Mouse (Mus musculus) neural tube, embryonic 11.5 days (tissue): ENCODE measurements around the gene Nras. TPM values are rescaled to one million over a fixed set of nuclear protein-coding genes. Genes with fewer than 3 reads are reported as not detected.

Experiments used
- ATAC-seq: fragments of 200-750 bp; cut with Nextera tagmentation; 2 replicates; pipeline ENCODE4 v1.8.0; 2017; ENCODE audit warnings: moderate number of reproducible peaks, mild to moderate bottlenecking, moderate TSS enrichment, moderate library complexity; ENCODE audit not compliant: insufficient read depth, low FRiP score, low TSS enrichment
- DNase-seq: peaks from one replicate; pipeline ENCODE4 v3.0.0-alpha.2; 2015; ENCODE audit warnings: low spot score
- H3K27ac ChIP-seq: fragments of 300-500 bp; sonication (generic); 2 replicates; pipeline ENCODE4 v1.5.1; 2014; ENCODE audit warnings: low read depth, mild to moderate bottlenecking, low read length
- H3K27me3 ChIP-seq: fragments of 300-500 bp; sonication (generic); 2 replicates; pipeline ENCODE4 v1.6.1; 2014; ENCODE audit warnings: mild to moderate bottlenecking, low read length, mixed read lengths; ENCODE audit not compliant: control insufficient read depth, insufficient read depth
- H3K36me3 ChIP-seq: fragments of 300-500 bp; sonication (generic); 2 replicates; pipeline ENCODE4 v1.6.1; 2014; ENCODE audit warnings: mild to moderate bottlenecking, low read length, moderate library complexity, mixed read lengths; ENCODE audit not compliant: control insufficient read depth, insufficient read depth
- H3K4me1 ChIP-seq: fragments of 300-500 bp; sonication (generic); 2 replicates; pipeline ENCODE4 v1.6.1; 2014; ENCODE audit warnings: low read length, mixed read lengths; ENCODE audit not compliant: control insufficient read depth, insufficient read depth
- H3K4me2 ChIP-seq: fragments of 300-500 bp; sonication (generic); 2 replicates; pipeline ENCODE4 v1.6.1; 2014; ENCODE audit warnings: low read depth, mild to moderate bottlenecking, moderate library complexity
- H3K4me3 ChIP-seq: fragments of 300-500 bp; sonication (generic); 2 replicates; pipeline ENCODE4 v1.5.1; 2014; ENCODE audit warnings: low read depth, low read length
- H3K9ac ChIP-seq: fragments of 300-500 bp; sonication (generic); 2 replicates; pipeline ENCODE4 v1.6.1; 2014; ENCODE audit warnings: mild to moderate bottlenecking, low read length
- H3K9me3 ChIP-seq: fragments of 300-500 bp; sonication (generic); 2 replicates; pipeline ENCODE4 v1.6.1; 2016; ENCODE audit warnings: low read length; ENCODE audit not compliant: control insufficient read depth
- WGBS: fragments of 180-500 bp; shearing (Covaris S2); extraction: QIAGEN DNeasy Blood & Tissue Kit; methylation state at CpG from one replicate; pipeline ENCODE4 v1.1.7; 2014; 5-methylcytosine and 5-hydroxymethylcytosine counted together
- polyA plus RNA-seq: library from polyadenylated mRNA; unstranded; fragments of >200 nt; fragmentation: Nextera tagmentation; extraction: Ambion mirVana; gene quantifications from 2 replicates; pipeline ENCODE4 v1.2.1, GENCODE M21; 2014

The Nras gene
- polyA plus RNA-seq, 1 experiment from 2014 or later = 152 TPM

DNA sequence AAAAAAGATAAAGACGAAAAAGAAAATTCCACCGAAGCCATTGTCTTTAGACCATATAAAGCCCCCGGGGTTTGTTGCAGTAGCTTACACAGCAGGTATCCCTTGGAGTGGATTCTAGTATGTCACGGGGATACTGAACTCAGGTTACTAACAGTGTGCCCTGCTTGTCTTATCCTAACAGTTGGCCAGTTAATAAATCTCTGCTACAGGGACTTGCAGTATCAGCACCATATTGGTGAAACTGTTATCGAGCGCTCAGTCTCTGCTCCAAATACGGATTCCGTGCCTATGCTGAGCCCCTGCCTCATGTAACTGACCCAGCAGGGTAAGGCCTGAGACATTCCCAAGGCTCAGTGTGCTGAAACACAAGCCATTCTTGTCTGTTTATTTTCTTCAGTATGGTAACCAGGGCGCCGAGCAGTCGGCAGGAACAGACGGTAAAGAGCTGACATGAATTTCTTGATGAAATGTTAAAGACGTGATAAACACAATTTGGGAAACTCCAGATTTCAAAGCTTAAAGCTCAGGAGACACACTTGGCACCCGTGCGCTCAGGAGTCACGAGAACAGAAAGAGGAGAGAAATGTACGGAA, 23.9 kb downstream of the Nras start:
- DNase-seq = no peak
- 88% methylated on average over 17 of the region's 17 CpGs for WGBS

DNA sequence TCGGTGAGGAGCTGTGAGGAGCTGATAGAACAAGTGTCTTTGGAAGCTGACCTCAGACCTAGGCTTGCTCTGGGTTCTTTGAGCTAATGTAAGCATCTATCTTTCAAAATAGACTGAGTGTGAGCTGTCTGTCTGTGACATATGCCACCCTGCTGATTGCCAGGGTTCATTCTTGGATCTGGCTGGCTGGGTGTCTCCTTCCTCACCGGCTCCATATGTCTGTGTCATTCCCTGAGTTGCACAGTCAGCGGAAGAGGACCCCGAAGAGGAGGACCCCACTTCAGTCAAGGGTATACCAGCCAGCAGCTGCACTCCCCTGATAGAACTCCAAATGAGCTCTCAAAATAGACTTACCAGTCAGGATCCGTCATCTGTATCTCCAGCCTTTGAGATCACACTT, 24.7 kb downstream of the Nras start:
- 93% methylated on average over 5 of the region's 5 CpGs for WGBS
- Histone ChIP-seq H3K27ac (no peak overlapping the region), H3K27me3 (no peaks in the 10 kb centered on the region), H3K4me1 (no peaks in the 10 kb centered on the region), H3K4me2 (no peak overlapping the region), H3K36me3 (no peaks in the 10 kb centered on the region), H3K9ac (no peak overlapping the region), H3K9me3 (no peaks in the 10 kb centered on the region), H3K4me3 (no peak overlapping the region)
- ATAC-seq = no peak
- no peak for DNase-seq

More for the DNA sequence above, 23.9 kb downstream of the Nras start:
- no peak overlapping the region for H3K4me3 ChIP-seq
- H3K4me2 ChIP-seq = no peak overlapping the region
- no peak overlapping the region for H3K27ac ChIP-seq
- no peak for ATAC-seq
- H3K27me3 ChIP-seq = no peaks in the 10 kb centered on the region
- no peaks in the 10 kb centered on the region for H3K36me3 ChIP-seq
- H3K4me1 ChIP-seq = no peaks in the 10 kb centered on the region
- H3K9ac ChIP-seq = no peak overlapping the region
- H3K9me3 ChIP-seq = no peaks in the 10 kb centered on the region

DNA sequence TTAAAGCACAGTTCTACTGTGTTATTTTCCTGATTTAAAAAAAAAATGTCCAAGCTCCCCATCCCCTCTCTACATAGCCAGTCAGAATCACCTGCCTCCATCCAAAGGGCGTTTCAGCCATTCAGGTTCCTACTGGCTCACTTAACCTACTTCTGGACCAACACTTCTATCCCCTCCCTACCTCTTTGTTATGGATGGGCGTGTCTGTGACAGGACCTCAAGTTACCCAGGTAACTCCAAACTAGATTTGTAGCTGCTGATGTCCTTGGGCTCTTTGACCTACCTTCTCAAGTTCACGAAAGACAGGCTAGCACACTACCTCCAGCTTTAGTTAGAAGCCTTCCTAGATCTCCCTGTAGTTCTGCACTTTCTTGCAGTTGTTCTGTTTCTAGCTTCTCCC, 27.9 kb downstream of the Nras start:
- no peaks in the 10 kb centered on the region for H3K27me3 ChIP-seq
- ATAC-seq (no peak), DNase-seq (no peak)
- no peaks in the 10 kb centered on the region for H3K9me3 ChIP-seq
- H3K4me1 ChIP-seq = no peaks in the 10 kb centered on the region
- no peak overlapping the region for H3K9ac ChIP-seq
- no peaks in the 10 kb centered on the region for H3K36me3 ChIP-seq
- no peak overlapping the region for H3K27ac ChIP-seq
- WGBS = 79% methylated on average over 3 of the region's 3 CpGs
- H3K4me3 ChIP-seq = no peak overlapping the region
- H3K4me2 ChIP-seq = no peak overlapping the region

DNA sequence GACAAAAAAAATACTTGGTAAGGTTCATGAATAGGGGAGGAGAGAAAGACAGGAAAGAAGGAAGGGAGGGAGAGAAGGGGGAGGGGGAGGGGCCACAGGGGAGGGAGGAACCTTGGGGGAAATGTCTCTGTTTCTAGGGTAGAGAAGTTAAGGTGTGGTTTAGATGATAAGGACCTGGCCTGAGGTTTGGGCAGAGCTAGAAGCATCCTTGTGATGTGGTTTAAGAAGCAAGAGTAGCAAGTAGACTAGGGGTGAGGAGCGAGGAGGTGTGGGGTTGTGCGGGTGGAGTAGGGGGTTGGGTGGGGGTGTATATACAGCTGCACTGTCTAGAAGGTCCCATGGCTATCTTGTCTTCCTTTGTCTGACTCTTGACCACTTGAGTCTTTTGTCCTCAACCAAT, 33.7 kb downstream of the Nras start:
- DNase-seq = no peak
- no peak overlapping the region for H3K27ac ChIP-seq
- H3K36me3 ChIP-seq = no peaks in the 10 kb centered on the region
- no peak overlapping the region for H3K9ac ChIP-seq
- no peak for ATAC-seq
- 95% methylated on average over 2 of the region's 2 CpGs for WGBS
- H3K4me2 ChIP-seq = no peak overlapping the region
- H3K4me1 ChIP-seq = no peaks in the 10 kb centered on the region
- no peaks in the 10 kb centered on the region for H3K9me3 ChIP-seq
- no peaks in the 10 kb centered on the region for H3K27me3 ChIP-seq
- H3K4me3 ChIP-seq = no peak overlapping the region

DNA sequence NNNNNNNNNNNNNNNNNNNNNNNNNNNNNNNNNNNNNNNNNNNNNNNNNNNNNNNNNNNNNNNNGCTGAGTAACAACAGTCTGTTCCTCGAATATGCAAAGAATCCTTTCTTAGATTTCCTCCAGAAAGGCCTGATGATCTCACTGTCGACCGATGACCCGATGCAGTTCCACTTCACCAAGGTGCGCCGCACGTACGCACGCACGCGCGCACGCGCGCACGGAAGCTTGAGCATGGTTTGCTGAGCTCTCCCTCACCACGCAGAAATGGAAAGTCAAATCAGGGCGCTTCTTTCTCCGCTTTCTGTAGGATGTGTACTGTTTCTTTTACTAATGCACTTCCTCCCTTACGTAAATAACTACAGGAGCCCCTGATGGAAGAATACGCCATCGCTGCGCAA, 40.6 kb downstream of the Nras start:
- 75% methylated on average over 23 of the region's 23 CpGs for WGBS
- no peak for ATAC-seq
- H3K4me3 ChIP-seq = no peak overlapping the region
- no peaks in the 10 kb centered on the region for H3K9me3 ChIP-seq
- H3K9ac ChIP-seq = no peak overlapping the region
- no peaks in the 10 kb centered on the region; the same call in 1 of the 2 replicates for H3K4me1 ChIP-seq
- H3K4me2 ChIP-seq = no peak overlapping the region
- peaks cover 14% of the 10 kb centered on the region for H3K27me3 ChIP-seq
- no peaks in the 10 kb centered on the region for H3K36me3 ChIP-seq
- DNase-seq = no peak
- no peak overlapping the region for H3K27ac ChIP-seq

DNA sequence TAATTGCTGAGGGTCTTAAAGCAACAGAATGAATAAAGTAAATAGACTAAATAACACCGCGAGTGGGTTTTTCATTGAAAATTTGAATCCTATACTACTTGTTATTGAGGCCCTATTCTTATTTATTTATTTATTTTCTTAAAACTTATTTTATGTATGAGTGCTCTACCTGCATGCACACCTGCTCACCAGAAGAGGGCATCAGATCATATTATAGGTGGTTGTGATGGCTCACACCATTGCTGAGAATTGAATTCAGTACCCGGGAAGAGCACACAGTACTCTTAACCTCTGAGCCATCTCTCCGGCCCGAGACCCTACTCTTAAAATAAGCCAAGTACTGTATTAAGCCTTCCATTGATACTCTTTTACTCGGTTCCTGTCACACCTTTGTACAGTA, 41.6 kb downstream of the Nras start:
- Histone ChIP-seq H3K27ac (no peak overlapping the region), H3K4me1 (no peaks in the 10 kb centered on the region; the same call in 1 of the 2 replicates), H3K27me3 (peaks cover 14% of the 10 kb centered on the region), H3K36me3 (no peaks in the 10 kb centered on the region), H3K9ac (no peak overlapping the region), H3K4me3 (no peak overlapping the region), H3K9me3 (no peaks in the 10 kb centered on the region), H3K4me2 (no peak overlapping the region)
- DNase-seq (no peak), ATAC-seq (no peak)
- 85% methylated on average over 6 of the region's 6 CpGs for WGBS

DNA sequence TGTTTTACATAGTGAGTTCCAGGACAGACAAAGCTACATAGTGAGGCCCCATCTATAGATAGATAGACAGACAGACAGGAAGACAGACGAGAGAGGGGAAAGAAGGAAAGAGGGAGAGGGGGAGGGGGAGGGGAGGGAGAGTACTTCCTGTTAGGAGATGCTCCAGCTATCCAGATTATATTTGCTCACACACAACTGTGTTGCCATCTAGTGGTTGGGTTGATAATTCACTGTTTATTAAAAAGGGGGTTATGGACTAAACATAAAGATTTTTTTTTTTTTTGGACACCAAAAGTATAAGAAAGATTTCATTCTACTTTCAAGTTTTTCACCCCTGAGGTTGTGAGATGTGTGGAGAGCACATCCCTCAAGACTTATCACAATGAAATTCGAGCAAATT, 42.6 kb downstream of the Nras start:
- H3K9ac ChIP-seq = no peak overlapping the region
- DNase-seq (no peak), ATAC-seq (no peak)
- peaks cover 14% of the 10 kb centered on the region for H3K27me3 ChIP-seq
- H3K27ac ChIP-seq = no peak overlapping the region
- no peaks in the 10 kb centered on the region; the same call in 1 of the 2 replicates for H3K4me1 ChIP-seq
- H3K36me3 ChIP-seq = no peaks in the 10 kb centered on the region
- no peak overlapping the region for H3K4me2 ChIP-seq
- H3K4me3 ChIP-seq = no peak overlapping the region
- H3K9me3 ChIP-seq = no peaks in the 10 kb centered on the region
- 57% methylated on average over 2 of the region's 2 CpGs for WGBS

DNA sequence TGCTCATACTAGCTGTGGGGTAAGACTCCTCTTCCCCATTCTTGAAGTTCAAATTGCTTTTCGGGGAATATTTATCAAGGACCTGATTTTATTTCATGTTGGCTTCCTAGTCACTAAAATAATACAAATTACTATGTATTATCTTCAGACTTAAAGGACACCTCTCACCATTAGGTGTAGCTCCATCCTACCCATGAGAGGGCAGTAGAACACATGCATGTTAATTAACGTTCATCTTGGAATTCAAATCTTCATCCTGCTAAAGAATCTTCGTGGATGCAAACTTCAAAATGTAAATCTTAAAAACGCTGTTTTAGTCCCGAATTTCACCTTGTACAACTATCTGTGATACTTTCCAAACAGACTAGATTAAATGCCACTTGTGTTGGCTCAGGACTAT, 43.1 kb downstream of the Nras start:
- Histone ChIP-seq H3K4me3 (no peak overlapping the region), H3K27me3 (peaks cover 14% of the 10 kb centered on the region), H3K36me3 (no peaks in the 10 kb centered on the region), H3K9ac (no peak overlapping the region), H3K4me2 (no peak overlapping the region), H3K27ac (no peak overlapping the region), H3K9me3 (no peaks in the 10 kb centered on the region), H3K4me1 (no peaks in the 10 kb centered on the region; the same call in 1 of the 2 replicates)
- DNase-seq = no peak
- ATAC-seq = no peak
- 65% methylated on average over 5 of the region's 5 CpGs for WGBS

- Histone ChIP-seq H3K36me3 (no peaks in the 10 kb centered on the region), H3K27me3 (peaks cover 14% of the 10 kb centered on the region), H3K4me3 (peak overlapping the region; percentile 49), H3K9me3 (no peaks in the 10 kb centered on the region), H3K27ac (no peak overlapping the region), H3K4me2 (peak overlapping the region; percentile 81), H3K9ac (no peak overlapping the region; the same call in 1 of the 2 replicates), H3K4me1 (no peaks in the 10 kb centered on the region; the same call in 1 of the 2 replicates)
- WGBS = 2% methylated on average over 14 of the region's 14 CpGs
- no peak for ATAC-seq
- no peak for DNase-seq
Observed at GRCm38 (mm10) chr3:103101909-103102308, 43.8 kb downstream of the Nras start.
